Mouse (Mus musculus): ENCODE results near the gene Dvl3. TPM values are rescaled to one million over a fixed set of nuclear protein-coding genes. Genes with fewer than 3 reads are reported as not detected.
A peak's percentile ranks its signal among the peaks of the same experiment; 100 is the strongest.
"Not testable (repeated sequence)": the region's sequence is repeated elsewhere in the genome, so short reads cannot be mapped to it uniquely, and the experiment has no call there.

Dvl3 gene
- 2.7 to 8.4 TPM (median 5.5 TPM) in 3 replicates for total RNA-seq (2017)

- ATAC-seq (replicated peaks; ENCODE audit: insufficient number of reproducible peaks, low FRiP score, low TSS enrichment, poor library complexity, severe bottlenecking) = peak; percentile 86
These were observed at the start of gene Dvl3 for GRCm38 (mm10) chr16:20516726-20517201. Dvl3 (plus strand) TSS chr16:20516982.

- ATAC-seq (replicated peaks; ENCODE audit: insufficient number of reproducible peaks, low FRiP score, low TSS enrichment, poor library complexity, severe bottlenecking) = no peak
These were observed 45.8 kb upstream of the Dvl3 start for GRCm38 (mm10) chr16:20470981-20471380.

- no peak for ATAC-seq (replicated peaks; ENCODE audit: insufficient number of reproducible peaks, low FRiP score, low TSS enrichment, poor library complexity, severe bottlenecking)
These were observed 45.1 kb upstream of the Dvl3 start for GRCm38 (mm10) chr16:20471686-20472085.

- no peak for ATAC-seq (replicated peaks; ENCODE audit: insufficient number of reproducible peaks, low FRiP score, low TSS enrichment, poor library complexity, severe bottlenecking)
These were observed 43.0 kb upstream of the Dvl3 start for GRCm38 (mm10) chr16:20473748-20474147.

GRCm38 (mm10) chr16:20474211-20474610 is 42.6 kb upstream of the Dvl3 start:
- ATAC-seq (replicated peaks; ENCODE audit: insufficient number of reproducible peaks, low FRiP score, low TSS enrichment, poor library complexity, severe bottlenecking) = no peak

- ATAC-seq (replicated peaks; ENCODE audit: insufficient number of reproducible peaks, low FRiP score, low TSS enrichment, poor library complexity, severe bottlenecking) = no peak
These were observed 42.0 kb upstream of the Dvl3 start for GRCm38 (mm10) chr16:20474786-20475185.

- ATAC-seq (replicated peaks; ENCODE audit: insufficient number of reproducible peaks, low FRiP score, low TSS enrichment, poor library complexity, severe bottlenecking) = no peak
These were observed 41.4 kb upstream of the Dvl3 start for GRCm38 (mm10) chr16:20475335-20475734.

- ATAC-seq (replicated peaks; ENCODE audit: insufficient number of reproducible peaks, low FRiP score, low TSS enrichment, poor library complexity, severe bottlenecking) = no peak
These were observed 39.9 kb upstream of the Dvl3 start for GRCm38 (mm10) chr16:20476857-20477256.

GRCm38 (mm10) chr16:20477270-20477669 is 39.5 kb upstream of the Dvl3 start:
- no peak for ATAC-seq (replicated peaks; ENCODE audit: insufficient number of reproducible peaks, low FRiP score, low TSS enrichment, poor library complexity, severe bottlenecking)

GRCm38 (mm10) chr16:20478504-20478903 is 38.3 kb upstream of the Dvl3 start:
- no peak for ATAC-seq (replicated peaks; ENCODE audit: insufficient number of reproducible peaks, low FRiP score, low TSS enrichment, poor library complexity, severe bottlenecking)

- ATAC-seq (replicated peaks; ENCODE audit: insufficient number of reproducible peaks, low FRiP score, low TSS enrichment, poor library complexity, severe bottlenecking) = not testable (repeated sequence)
These were observed 37.6 kb upstream of the Dvl3 start for GRCm38 (mm10) chr16:20479026-20479760.

GRCm38 (mm10) chr16:20480115-20480514 is 36.7 kb upstream of the Dvl3 start:
- ATAC-seq (replicated peaks; ENCODE audit: insufficient number of reproducible peaks, low FRiP score, low TSS enrichment, poor library complexity, severe bottlenecking) = no peak

- ATAC-seq (replicated peaks; ENCODE audit: insufficient number of reproducible peaks, low FRiP score, low TSS enrichment, poor library complexity, severe bottlenecking) = no peak
These were observed 35.0 kb upstream of the Dvl3 start for GRCm38 (mm10) chr16:20481746-20482145.

GRCm38 (mm10) chr16:20483716-20484115 is 33.1 kb upstream of the Dvl3 start:
- ATAC-seq (replicated peaks; ENCODE audit: insufficient number of reproducible peaks, low FRiP score, low TSS enrichment, poor library complexity, severe bottlenecking) = not testable (repeated sequence)

GRCm38 (mm10) chr16:20485061-20485460 is 31.7 kb upstream of the Dvl3 start:
- no peak for ATAC-seq (replicated peaks; ENCODE audit: insufficient number of reproducible peaks, low FRiP score, low TSS enrichment, poor library complexity, severe bottlenecking)

GRCm38 (mm10) chr16:20486048-20486447 is 30.7 kb upstream of the Dvl3 start:
- no peak for ATAC-seq (replicated peaks; ENCODE audit: insufficient number of reproducible peaks, low FRiP score, low TSS enrichment, poor library complexity, severe bottlenecking)

- no peak for ATAC-seq (replicated peaks; ENCODE audit: insufficient number of reproducible peaks, low FRiP score, low TSS enrichment, poor library complexity, severe bottlenecking)
These were observed 28.6 kb upstream of the Dvl3 start for GRCm38 (mm10) chr16:20488151-20488550.

- ATAC-seq (replicated peaks; ENCODE audit: insufficient number of reproducible peaks, low FRiP score, low TSS enrichment, poor library complexity, severe bottlenecking) = not testable (repeated sequence)
These were observed 28.0 kb upstream of the Dvl3 start for GRCm38 (mm10) chr16:20488751-20489150.

GRCm38 (mm10) chr16:20489233-20489632 is 27.5 kb upstream of the Dvl3 start:
- ATAC-seq (replicated peaks; ENCODE audit: insufficient number of reproducible peaks, low FRiP score, low TSS enrichment, poor library complexity, severe bottlenecking) = no peak

GRCm38 (mm10) chr16:20490581-20490980 is 26.2 kb upstream of the Dvl3 start:
- no peak for ATAC-seq (replicated peaks; ENCODE audit: insufficient number of reproducible peaks, low FRiP score, low TSS enrichment, poor library complexity, severe bottlenecking)
